Mouse (Mus musculus): ENCODE measurements around the gene Mrvi1. TPM values are rescaled to one million over a fixed set of nuclear protein-coding genes. Genes with fewer than 3 reads are reported as not detected.
A peak's percentile ranks its signal among the peaks of the same experiment; 100 is the strongest.

Mrvi1 gene
- polyA plus RNA-seq, 1 experiment = 0.19 TPM

GRCm38 (mm10) chr7:110941701-110942530 lies 40.3 kb downstream of the Mrvi1 start:
- no peak overlapping the region for H3K4me3 ChIP-seq (ENCODE audit: low read depth, low read length)
- H3K9me3 ChIP-seq (replicated peaks; ENCODE audit: control insufficient read depth, insufficient read depth, low read length, poor library complexity, severe bottlenecking) = 0 out of 2 replicates have a peak, but pooled peaks cover 2% of the 10 kb centered on the region
- no peaks in the 10 kb centered on the region for H3K36me3 ChIP-seq (ENCODE audit: control insufficient read depth, insufficient read depth, low read length, poor library complexity, severe bottlenecking)
- H3K27me3 ChIP-seq (ENCODE audit: control insufficient read depth, insufficient read depth, low read length, poor library complexity, severe bottlenecking) = no peaks in the 10 kb centered on the region
- peaks cover 3% of the 10 kb centered on the region for H3K4me1 ChIP-seq (ENCODE audit: control insufficient read depth, insufficient read depth, low read length)
- H3K27ac ChIP-seq (ENCODE audit: insufficient read depth, low read length) = peak overlapping the region; percentile 52
- TF ChIP-seq CTCF (IDR thresholded peaks at IDR 0.05; ENCODE audit: low read depth, low read length) (no peak), EP300 (IDR thresholded peaks at IDR 0.05; ENCODE audit: insufficient read depth, low read depth, low read length) (0 out of 2 replicates have a peak, but pooled peaks have one; percentile 18), POLR2A (IDR thresholded peaks at IDR 0.05; ENCODE audit: insufficient read depth, low read length) (no peak)
- H3K9ac ChIP-seq (ENCODE audit: low read depth, poor library complexity, severe bottlenecking) = no peak overlapping the region

GRCm38 (mm10) chr7:110941116-110941521 lies 41.1 kb downstream of the Mrvi1 start:
- no peak overlapping the region for H3K9ac ChIP-seq (ENCODE audit: low read depth, poor library complexity, severe bottlenecking)
- H3K27ac ChIP-seq (ENCODE audit: insufficient read depth, low read length) = no peak overlapping the region
- H3K36me3 ChIP-seq (ENCODE audit: control insufficient read depth, insufficient read depth, low read length, poor library complexity, severe bottlenecking) = no peaks in the 10 kb centered on the region
- H3K4me3 ChIP-seq (ENCODE audit: low read depth, low read length) = no peak overlapping the region
- H3K27me3 ChIP-seq (ENCODE audit: control insufficient read depth, insufficient read depth, low read length, poor library complexity, severe bottlenecking) = no peaks in the 10 kb centered on the region
- no peak for TF ChIP-seq CTCF (IDR thresholded peaks at IDR 0.05; ENCODE audit: low read depth, low read length)
- TF ChIP-seq EP300 (IDR thresholded peaks at IDR 0.05; ENCODE audit: insufficient read depth, low read depth, low read length) = no peak
- no peak for TF ChIP-seq POLR2A (IDR thresholded peaks at IDR 0.05; ENCODE audit: insufficient read depth, low read length)
- H3K4me1 ChIP-seq (ENCODE audit: control insufficient read depth, insufficient read depth, low read length) = peaks cover 3% of the 10 kb centered on the region
- 0 out of 2 replicates have a peak, but pooled peaks cover 2% of the 10 kb centered on the region for H3K9me3 ChIP-seq (replicated peaks; ENCODE audit: control insufficient read depth, insufficient read depth, low read length, poor library complexity, severe bottlenecking)

GRCm38 (mm10) chr7:110935815-110936762 lies 46.2 kb downstream of the Mrvi1 start:
- TF ChIP-seq CTCF (IDR thresholded peaks at IDR 0.05; ENCODE audit: low read depth, low read length) = no peak
- TF ChIP-seq EP300 (IDR thresholded peaks at IDR 0.05; ENCODE audit: insufficient read depth, low read depth, low read length) = no peak
- no peak for TF ChIP-seq POLR2A (IDR thresholded peaks at IDR 0.05; ENCODE audit: insufficient read depth, low read length)
- H3K36me3 ChIP-seq (ENCODE audit: control insufficient read depth, insufficient read depth, low read length, poor library complexity, severe bottlenecking) = no peaks in the 10 kb centered on the region
- no peak overlapping the region for H3K9ac ChIP-seq (ENCODE audit: low read depth, poor library complexity, severe bottlenecking)
- no peaks in the 10 kb centered on the region for H3K27me3 ChIP-seq (ENCODE audit: control insufficient read depth, insufficient read depth, low read length, poor library complexity, severe bottlenecking)
- no peak overlapping the region for H3K4me3 ChIP-seq (ENCODE audit: low read depth, low read length)
- no peak overlapping the region for H3K27ac ChIP-seq (ENCODE audit: insufficient read depth, low read length)
- 0 out of 2 replicates have a peak, but pooled peaks cover 2% of the 10 kb centered on the region for H3K9me3 ChIP-seq (replicated peaks; ENCODE audit: control insufficient read depth, insufficient read depth, low read length, poor library complexity, severe bottlenecking)
- no peaks in the 10 kb centered on the region for H3K4me1 ChIP-seq (ENCODE audit: control insufficient read depth, insufficient read depth, low read length)

GRCm38 (mm10) chr7:110933999-110934398 lies 48.3 kb downstream of the Mrvi1 start:
- no peaks in the 10 kb centered on the region for H3K27me3 ChIP-seq (ENCODE audit: control insufficient read depth, insufficient read depth, low read length, poor library complexity, severe bottlenecking)
- H3K4me3 ChIP-seq (ENCODE audit: low read depth, low read length) = no peak overlapping the region
- TF ChIP-seq CTCF (IDR thresholded peaks at IDR 0.05; ENCODE audit: low read depth, low read length) (no peak), POLR2A (IDR thresholded peaks at IDR 0.05; ENCODE audit: insufficient read depth, low read length) (no peak), EP300 (IDR thresholded peaks at IDR 0.05; ENCODE audit: insufficient read depth, low read depth, low read length) (no peak)
- H3K27ac ChIP-seq (ENCODE audit: insufficient read depth, low read length) = no peak overlapping the region
- H3K9ac ChIP-seq (ENCODE audit: low read depth, poor library complexity, severe bottlenecking) = no peak overlapping the region
- H3K9me3 ChIP-seq (replicated peaks; ENCODE audit: control insufficient read depth, insufficient read depth, low read length, poor library complexity, severe bottlenecking) = no peaks in the 10 kb centered on the region
- no peaks in the 10 kb centered on the region for H3K36me3 ChIP-seq (ENCODE audit: control insufficient read depth, insufficient read depth, low read length, poor library complexity, severe bottlenecking)
- H3K4me1 ChIP-seq (ENCODE audit: control insufficient read depth, insufficient read depth, low read length) = no peaks in the 10 kb centered on the region

- H3K9me3 ChIP-seq (replicated peaks; ENCODE audit: control insufficient read depth, insufficient read depth, low read length, poor library complexity, severe bottlenecking) = no peaks in the 10 kb centered on the region
- no peaks in the 10 kb centered on the region for H3K36me3 ChIP-seq (ENCODE audit: control insufficient read depth, insufficient read depth, low read length, poor library complexity, severe bottlenecking)
- no peak overlapping the region for H3K9ac ChIP-seq (ENCODE audit: low read depth, poor library complexity, severe bottlenecking)
- H3K4me1 ChIP-seq (ENCODE audit: control insufficient read depth, insufficient read depth, low read length) = no peaks in the 10 kb centered on the region
- H3K4me3 ChIP-seq (ENCODE audit: low read depth, low read length) = no peak overlapping the region
- no peaks in the 10 kb centered on the region for H3K27me3 ChIP-seq (ENCODE audit: control insufficient read depth, insufficient read depth, low read length, poor library complexity, severe bottlenecking)
- H3K27ac ChIP-seq (ENCODE audit: insufficient read depth, low read length) = no peak overlapping the region
- TF ChIP-seq POLR2A (IDR thresholded peaks at IDR 0.05; ENCODE audit: insufficient read depth, low read length) = no peak
- TF ChIP-seq EP300 (IDR thresholded peaks at IDR 0.05; ENCODE audit: insufficient read depth, low read depth, low read length) = no peak
- TF ChIP-seq CTCF (IDR thresholded peaks at IDR 0.05; ENCODE audit: low read depth, low read length) = no peak
These were observed 48.9 kb downstream of the Mrvi1 start for GRCm38 (mm10) chr7:110933329-110933728.

Measured in ES-Bruce4 (cell line).